Mouse (Mus musculus) layer of hippocampus, adult 2 months (tissue): ENCODE results near the gene Ect2. TPM values are rescaled to one million over a fixed set of nuclear protein-coding genes. Genes with fewer than 3 reads are reported as not detected.

Source experiments
- DNase-seq, 2 experiments: peaks; one replicate each; pipeline ENCODE4 v3.0.0; 2022; ENCODE audit warnings: low spot score in 2 of 2
- H3K27ac ChIP-seq: fragments of 200-600 bp; 2 replicates; pipeline ENCODE4 v1.8.1; 2022
- H3K4me3 ChIP-seq: fragments of 200-600 bp; 2 replicates; pipeline ENCODE4 v1.8.1; 2022; ENCODE audit warnings: mild to moderate bottlenecking
- CTCF ChIP-seq: fragments of 200-600 bp; conservative IDR thresholded peaks from 2 replicates; pipeline ENCODE4 v1.8.1; 2022; ENCODE audit warnings: antibody characterized with exemption, mild to moderate bottlenecking, moderate library complexity
- total RNA-seq, 2 experiments: library from RNA; stranded (reverse); gene quantifications; 2 replicates each; pipeline ENCODE4 v1.2.3; 2021

Ect2 gene
- total RNA-seq, 2 experiments from 2014 or later: 1.7 to 1.9 TPM

GRCm38 (mm10) chr3:27081229-27082060 is 72.2 kb downstream of the Ect2 start:
- TF ChIP-seq CTCF: no peak
- no peak for DNase-seq
- Histone ChIP-seq H3K27ac (no peak overlapping the region), H3K4me3 (no peak overlapping the region)

GRCm38 (mm10) chr3:27080061-27080770 is 73.5 kb downstream of the Ect2 start:
- DNase-seq: no peak
- H3K4me3 ChIP-seq: no peak overlapping the region
- no peak for TF ChIP-seq CTCF
- H3K27ac ChIP-seq: no peak overlapping the region

GRCm38 (mm10) chr3:27073884-27074283 is 79.8 kb downstream of the Ect2 start:
- no peak for DNase-seq
- H3K27ac ChIP-seq: no peak overlapping the region

GRCm38 (mm10) chr3:27071706-27072105 is 82.0 kb downstream of the Ect2 start:
- Histone ChIP-seq H3K27ac (no peak overlapping the region), H3K4me3 (no peak overlapping the region)
- no peak for TF ChIP-seq CTCF
- DNase-seq: no peak

More at GRCm38 (mm10) chr3:27073884-27074283, 79.8 kb downstream of the Ect2 start:
- no peak overlapping the region for H3K4me3 ChIP-seq
- no peak for TF ChIP-seq CTCF

GRCm38 (mm10) chr3:27070340-27070739 is 83.3 kb downstream of the Ect2 start:
- Histone ChIP-seq H3K27ac (no peak overlapping the region), H3K4me3 (no peak overlapping the region)
- DNase-seq: no peak
- no peak for TF ChIP-seq CTCF

- peak; percentile 63 for TF ChIP-seq CTCF
- no peak overlapping the region for H3K27ac ChIP-seq
- no peak overlapping the region for H3K4me3 ChIP-seq
- DNase-seq: no peak
These were observed 86.5 kb downstream of the Ect2 start for GRCm38 (mm10) chr3:27067206-27067605.

- no peak for TF ChIP-seq CTCF
- Histone ChIP-seq H3K4me3 (no peak overlapping the region), H3K27ac (no peak overlapping the region)
- no peak for DNase-seq
These were observed 88.8 kb downstream of the Ect2 start for GRCm38 (mm10) chr3:27064886-27065285.

- Histone ChIP-seq H3K27ac (no peak overlapping the region), H3K4me3 (no peak overlapping the region)
- DNase-seq: no peak
- no peak for TF ChIP-seq CTCF
These were observed 90.0 kb downstream of the Ect2 start for GRCm38 (mm10) chr3:27063399-27064260.

- DNase-seq: no peak
- TF ChIP-seq CTCF: no peak
- H3K27ac ChIP-seq: no peak overlapping the region
- H3K4me3 ChIP-seq: no peak overlapping the region
These were observed 93.2 kb downstream of the Ect2 start for GRCm38 (mm10) chr3:27060441-27060840.

GRCm38 (mm10) chr3:27059529-27060322 is 94.0 kb downstream of the Ect2 start:
- TF ChIP-seq CTCF: no peak
- Histone ChIP-seq H3K4me3 (no peak overlapping the region), H3K27ac (no peak overlapping the region)
- DNase-seq: no peak

GRCm38 (mm10) chr3:27055471-27055870 is 98.2 kb downstream of the Ect2 start:
- H3K4me3 ChIP-seq: no peak overlapping the region
- H3K27ac ChIP-seq: no peak overlapping the region
- TF ChIP-seq CTCF: no peak
- DNase-seq: no peak

- no peak for DNase-seq
- no peak for TF ChIP-seq CTCF
- Histone ChIP-seq H3K27ac (no peak overlapping the region), H3K4me3 (no peak overlapping the region)
These were observed 98.9 kb downstream of the Ect2 start for GRCm38 (mm10) chr3:27054766-27055165.

Other genes starting within 250 kb of the Ect2 start
- gene Nceh1, start 29.1 kb upstream of the Ect2 start, total RNA-seq: 100 to 1,000 TPM; 108 to 115 TPM
- gene Tnfsf10, start 163.2 kb upstream of the Ect2 start, total RNA-seq: 1 to 10 TPM in 1 of 2 experiments, under 1 TPM in 1; 0.83 to 1.4 TPM
- gene Ghsr, start 217.5 kb upstream of the Ect2 start, total RNA-seq: 1 to 10 TPM in 1 of 2 experiments, under 1 TPM in 1; 0.93 to 1.8 TPM